Mouse (Mus musculus): ENCODE data around the gene Tnfaip3. TPM values are rescaled to one million over a fixed set of nuclear protein-coding genes. Genes with fewer than 3 reads are reported as not detected.

Tnfaip3 gene
- polyA plus RNA-seq, 1 experiment from 2014 or later = 2.5 TPM

DNA sequence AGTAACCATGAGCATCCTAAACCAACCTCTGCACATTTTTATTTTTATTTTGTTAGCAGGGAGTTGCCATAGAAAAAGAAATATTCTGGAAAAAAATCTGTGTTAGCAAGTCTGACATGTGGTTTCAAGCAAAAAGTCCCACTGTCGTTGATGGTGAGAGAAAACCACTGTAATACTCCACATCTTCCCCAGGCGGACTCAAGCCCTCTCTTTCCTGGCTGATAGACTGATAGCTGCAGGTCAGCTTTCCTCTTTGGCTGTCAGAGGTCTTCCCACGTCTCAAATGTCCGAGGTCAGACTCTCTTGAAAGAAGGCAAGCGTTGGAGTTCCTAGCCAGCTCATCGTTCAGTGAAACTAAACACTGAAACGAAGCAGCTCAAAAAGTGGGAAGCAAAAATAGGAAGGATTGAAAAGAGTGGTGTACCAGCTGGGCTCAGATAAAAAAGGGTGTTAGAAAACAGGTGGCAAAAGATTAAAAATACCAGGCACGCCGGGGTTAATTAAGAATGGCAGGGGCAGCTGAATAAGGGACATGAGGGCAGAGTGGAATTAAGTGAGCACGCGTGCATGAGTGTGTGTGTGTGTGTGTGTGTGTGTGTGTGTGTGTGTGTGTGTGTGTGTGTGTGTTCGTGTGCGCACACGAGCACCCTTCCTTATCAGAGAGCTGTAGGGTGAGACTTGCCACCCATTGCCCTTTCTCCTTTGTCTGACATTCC lies 55.5 kb downstream of the Tnfaip3 start:
- Histone ChIP-seq H3K36me3 (ENCODE audit: control insufficient read depth, insufficient read depth, low read length) (no peaks in the 10 kb centered on the region), H3K9ac (ENCODE audit: low read length) (no peak overlapping the region), H3K9me3 (ENCODE audit: control insufficient read depth, low read length) (no peaks in the 10 kb centered on the region), H3K4me3 (ENCODE audit: low read depth, low read length) (no peak overlapping the region), H3K4me1 (ENCODE audit: control insufficient read depth, insufficient read depth, low read length) (no peaks in the 10 kb centered on the region), H3K27ac (ENCODE audit: low read depth, low read length) (no peak overlapping the region), H3K27me3 (ENCODE audit: control insufficient read depth, insufficient read depth, low read length) (no peaks in the 10 kb centered on the region), H3K4me2 (ENCODE audit: low read depth) (no peak overlapping the region)
- no peak for ATAC-seq (ENCODE audit: insufficient read depth, low FRiP score, low TSS enrichment)
- 71% methylated on average over 12 of the region's 14 CpGs for WGBS
- DNase-seq (ENCODE audit: low spot score) = no peak

DNA sequence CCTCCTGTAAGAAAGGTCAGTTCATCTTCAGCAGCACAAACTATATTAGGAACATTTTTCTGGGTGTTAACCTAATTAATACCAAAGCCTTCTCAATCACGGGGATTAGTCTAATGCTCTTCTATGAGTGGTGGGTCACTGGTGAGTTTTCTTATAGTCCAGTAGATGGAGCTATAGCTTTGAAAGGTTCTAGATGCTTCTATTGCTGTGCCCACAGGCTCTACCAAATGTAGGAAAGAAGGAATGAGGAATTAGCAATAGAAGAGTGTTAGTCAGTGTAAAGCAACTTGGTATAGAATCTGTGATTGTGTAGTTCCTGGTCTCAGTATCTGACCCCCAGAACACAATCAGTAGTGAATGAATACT lies 61.8 kb downstream of the Tnfaip3 start:
- Histone ChIP-seq H3K36me3 (ENCODE audit: control insufficient read depth, insufficient read depth, low read length) (no peaks in the 10 kb centered on the region), H3K9me3 (ENCODE audit: control insufficient read depth, low read length) (no peaks in the 10 kb centered on the region), H3K27me3 (ENCODE audit: control insufficient read depth, insufficient read depth, low read length) (no peaks in the 10 kb centered on the region), H3K27ac (ENCODE audit: low read depth, low read length) (no peak overlapping the region), H3K4me3 (ENCODE audit: low read depth, low read length) (no peak overlapping the region), H3K9ac (ENCODE audit: low read length) (no peak overlapping the region), H3K4me2 (ENCODE audit: low read depth) (no peak overlapping the region), H3K4me1 (ENCODE audit: control insufficient read depth, insufficient read depth, low read length) (no peaks in the 10 kb centered on the region)
- 33% methylated on average over 1 of the region's 1 CpGs for WGBS
- ATAC-seq (ENCODE audit: insufficient read depth, low FRiP score, low TSS enrichment) (no peak), DNase-seq (ENCODE audit: low spot score) (no peak)

DNA sequence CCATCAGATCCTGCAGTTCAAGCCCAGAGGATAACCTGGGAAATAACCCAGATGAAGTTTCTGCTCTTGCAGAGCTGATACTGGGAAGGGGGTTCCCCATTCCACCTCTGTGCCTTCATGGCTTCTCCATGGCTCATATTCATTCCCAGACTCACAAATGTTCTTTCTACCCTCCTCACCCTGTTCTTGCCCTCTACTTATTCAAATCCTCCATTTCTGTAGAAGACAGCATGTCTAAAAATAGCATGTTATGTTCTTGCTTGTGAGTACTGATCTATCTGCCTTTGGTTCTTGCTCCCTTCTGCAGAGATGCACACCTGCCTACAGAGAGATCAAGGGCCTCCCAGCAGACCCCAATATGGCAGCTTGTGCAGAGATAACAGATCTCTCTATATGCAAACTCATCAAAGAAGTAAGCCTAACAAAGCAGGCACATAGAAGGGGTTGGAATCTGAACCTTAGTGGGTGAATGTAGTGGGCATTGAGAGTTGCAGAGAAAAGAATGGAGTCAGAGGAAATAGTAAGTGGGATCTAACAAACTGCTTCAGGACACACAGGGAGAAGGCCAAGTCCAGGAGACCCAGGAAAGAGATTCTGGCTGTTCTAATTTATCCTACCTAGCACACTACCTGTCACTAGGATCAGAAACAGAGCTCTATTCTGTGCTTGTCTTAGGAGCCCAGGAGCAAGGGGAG lies 62.3 kb downstream of the Tnfaip3 start:
- Histone ChIP-seq H3K27ac (ENCODE audit: low read depth, low read length) (no peak overlapping the region), H3K4me3 (ENCODE audit: low read depth, low read length) (no peak overlapping the region), H3K4me2 (ENCODE audit: low read depth) (no peak overlapping the region), H3K9ac (ENCODE audit: low read length) (no peak overlapping the region), H3K4me1 (ENCODE audit: control insufficient read depth, insufficient read depth, low read length) (no peaks in the 10 kb centered on the region), H3K36me3 (ENCODE audit: control insufficient read depth, insufficient read depth, low read length) (no peaks in the 10 kb centered on the region), H3K9me3 (ENCODE audit: control insufficient read depth, low read length) (no peaks in the 10 kb centered on the region), H3K27me3 (ENCODE audit: control insufficient read depth, insufficient read depth, low read length) (no peaks in the 10 kb centered on the region)
- DNase-seq (ENCODE audit: low spot score) = no peak
- ATAC-seq (ENCODE audit: insufficient read depth, low FRiP score, low TSS enrichment) = no peak

Other genes starting within 250 kb of the Tnfaip3 start
- gene Gm4922, start 228.9 kb downstream of the Tnfaip3 start, polyA plus RNA-seq (2014; fragmentation: Nextera tagmentation; extraction: Ambion mirVana) = not detected in 2 replicates
- gene Perp, start 170.6 kb downstream of the Tnfaip3 start, polyA plus RNA-seq (2014; fragmentation: Nextera tagmentation; extraction: Ambion mirVana) = 13.7 and 15.6 TPM in 2 replicates